Mouse (Mus musculus): ENCODE measurements around the gene Dlgap3.

DNA sequence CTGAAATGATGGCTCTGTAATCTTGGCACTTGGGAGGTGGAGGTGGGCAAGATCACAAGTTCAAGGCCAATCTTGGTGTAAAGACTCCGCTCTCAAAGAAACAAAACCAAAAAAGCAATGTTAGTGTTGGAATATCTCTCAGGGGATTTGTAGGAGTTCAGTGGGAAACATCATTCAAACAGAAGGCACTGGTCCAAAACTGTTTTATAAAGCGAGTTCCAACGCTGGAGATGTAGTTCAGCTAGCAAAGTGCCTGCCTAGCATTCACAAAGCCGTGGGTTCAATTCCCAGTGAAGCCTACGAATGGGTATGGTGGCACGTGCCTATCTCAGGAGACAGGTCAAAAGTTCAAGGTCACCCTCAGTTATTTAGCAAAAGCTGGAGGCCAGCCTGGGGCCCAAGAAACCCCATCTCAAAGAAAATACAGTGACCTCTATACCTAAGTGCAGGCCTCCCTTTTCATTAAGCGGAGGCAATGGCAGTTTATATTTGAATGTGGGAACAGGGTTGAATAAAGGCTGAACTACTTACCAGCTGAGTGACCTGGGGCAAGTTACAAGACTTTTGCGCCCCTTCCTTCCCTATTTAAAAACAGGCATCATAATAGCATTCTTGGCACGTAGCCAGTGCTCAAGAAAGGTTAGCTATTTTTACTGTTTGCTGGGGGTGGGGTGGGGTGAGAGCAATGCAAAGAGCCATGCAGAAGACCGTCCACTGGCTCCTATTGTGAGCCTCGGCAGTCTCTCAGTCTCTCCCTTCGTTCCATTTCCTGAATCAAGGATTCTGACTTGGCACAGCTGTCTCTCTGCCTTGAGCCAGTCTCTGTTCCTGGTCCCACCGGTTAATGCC lies 32.0 kb downstream of the Dlgap3 start:
- TF ChIP-seq GATA1 (IDR thresholded peaks at IDR 0.05; ENCODE audit: low read length), result no peak
- no peak for TF ChIP-seq TAL1 (IDR thresholded peaks at IDR 0.05; ENCODE audit: low read length)
